Mouse (Mus musculus) cerebellum, adult 2 months (tissue): ENCODE results near the gene Zic2. TPM values are rescaled to one million over a fixed set of nuclear protein-coding genes. Genes with fewer than 3 reads are reported as not detected.

Source experiments
- DNase-seq, 2 experiments: peaks; one replicate each; pipeline ENCODE4 v3.0.0; 2021
- H3K27ac ChIP-seq: fragments of 200-500 bp; 2 replicates; pipeline ENCODE4 v1.5.1; 2012; ENCODE audit warnings: low read length, control low read depth, inconsistent platforms; ENCODE audit not compliant: insufficient read depth
- H3K27me3 ChIP-seq: fragments of 200-500 bp; 2 replicates; pipeline ENCODE4 v1.6.1; 2012; ENCODE audit warnings: inconsistent platforms, mild to moderate bottlenecking, low read length, moderate library complexity; ENCODE audit not compliant: control insufficient read depth, insufficient read depth
- H3K4me1 ChIP-seq: fragments of 200-500 bp; 2 replicates; pipeline ENCODE4 v1.6.1; 2011; ENCODE audit warnings: low read length; ENCODE audit not compliant: control insufficient read depth, insufficient read depth
- H3K4me3 ChIP-seq: fragments of 200-500 bp; replicated peaks from 2 replicates; pipeline ENCODE3; 2011; ENCODE audit warnings: mild to moderate bottlenecking, low read depth, low read length, control low read depth; ENCODE audit not compliant: insufficient read depth
- CTCF ChIP-seq: fragments of 200-500 bp; IDR thresholded peaks from 2 replicates; pipeline ENCODE4 v1.5.1; 2011; ENCODE audit warnings: low read depth, mild to moderate bottlenecking, control low read depth, low read length, moderate library complexity, borderline replicate concordance; ENCODE audit not compliant: insufficient read depth
- POLR2A ChIP-seq: fragments of 200-500 bp; IDR thresholded peaks from 2 replicates; pipeline ENCODE4 v1.6.1; 2011; ENCODE audit warnings: low read length, control low read depth, borderline replicate concordance; ENCODE audit not compliant: insufficient read depth
- WGBS: fragments of 180-500 bp; shearing (Covaris S2); methylation state at CpG from one replicate; pipeline ENCODE4 v1.1.7; 2018; 5-methylcytosine and 5-hydroxymethylcytosine counted together
- polyA plus RNA-seq: library from polyadenylated mRNA; depleted of rRNA; stranded (reverse); fragments of >200 nt; gene quantifications from 2 replicates; pipeline ENCODE4 v1.2.3, GENCODE M21; 2012

Gene Zic2
- polyA plus RNA-seq, 1 experiment = 157 TPM

DNA sequence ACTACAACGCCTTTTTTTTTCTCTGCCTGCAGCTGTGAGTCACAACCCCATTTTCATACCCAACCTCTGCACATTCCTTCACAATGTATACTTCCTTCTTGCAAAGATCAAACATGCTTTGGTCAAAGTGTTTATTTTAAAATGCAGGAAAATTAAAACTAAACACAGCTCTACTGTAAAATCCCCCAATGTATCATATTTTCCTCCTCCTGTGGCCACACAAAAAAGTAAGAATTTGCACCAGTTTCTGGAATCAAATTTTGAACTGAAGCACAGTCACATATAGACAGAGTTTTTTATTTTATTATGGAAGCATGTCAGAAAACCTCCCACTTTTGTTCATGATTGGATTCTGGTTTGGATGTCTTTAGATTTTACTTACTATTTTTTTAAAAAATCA lies 11.4 kb downstream of the Zic2 start:
- Histone ChIP-seq H3K27ac (peak overlapping the region; percentile 73; the same call in 1 of the 2 replicates), H3K4me3 (peak overlapping the region; percentile 70), H3K27me3 (no peaks in the 10 kb centered on the region), H3K4me1 (no peaks in the 10 kb centered on the region; the same call in 1 of the 2 replicates)
- 5% methylated on average over 1 of the region's 1 CpGs for WGBS
- no peak for DNase-seq
- TF ChIP-seq POLR2A (no peak), CTCF (no peak)

DNA sequence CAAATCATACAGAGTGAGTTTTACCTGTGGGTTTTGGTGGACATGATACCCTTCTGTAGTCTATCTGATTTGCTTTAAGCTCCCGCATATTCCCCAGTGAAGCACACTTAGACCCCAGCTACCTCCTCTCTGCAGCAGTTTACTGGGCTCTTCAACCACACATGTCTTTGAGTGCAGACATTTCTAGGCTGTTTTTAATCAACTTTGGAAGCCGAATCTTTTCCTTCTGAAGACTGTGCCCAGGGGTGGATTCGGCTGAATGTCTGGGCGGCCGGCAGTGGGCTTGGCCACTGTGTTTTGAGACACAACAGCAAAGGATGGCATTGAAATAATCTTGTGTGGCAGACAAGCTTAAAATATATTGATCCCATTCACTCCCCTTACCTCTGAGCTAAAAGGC lies 12.1 kb downstream of the Zic2 start:
- Histone ChIP-seq H3K27ac (peak overlapping the region; percentile 100), H3K27me3 (no peaks in the 10 kb centered on the region)
- WGBS = 9% methylated on average over 5 of the region's 5 CpGs

GRCm38 (mm10) chr14:122489041-122489440 lies 13.8 kb downstream of the Zic2 start:
- H3K4me1 ChIP-seq = no peaks in the 10 kb centered on the region; the same call in 1 of the 2 replicates
- WGBS = 2% methylated on average over 5 of the region's 5 CpGs
- TF ChIP-seq CTCF = no peak
- TF ChIP-seq POLR2A = no peak
- H3K27me3 ChIP-seq = no peaks in the 10 kb centered on the region
- peak overlapping the region; percentile 86; the same call in 1 of the 2 replicates for H3K27ac ChIP-seq
- peak in 1 of 2 experiments; percentile 63 for DNase-seq
- H3K4me3 ChIP-seq = peak overlapping the region; percentile 44

More for the DNA sequence above, 12.1 kb downstream of the Zic2 start:
- H3K4me3 ChIP-seq = peak overlapping the region; percentile 70
- no peaks in the 10 kb centered on the region; the same call in 1 of the 2 replicates for H3K4me1 ChIP-seq
- peak; percentile 53 to 69 for DNase-seq
- TF ChIP-seq POLR2A (no peak), CTCF (no peak)

DNA sequence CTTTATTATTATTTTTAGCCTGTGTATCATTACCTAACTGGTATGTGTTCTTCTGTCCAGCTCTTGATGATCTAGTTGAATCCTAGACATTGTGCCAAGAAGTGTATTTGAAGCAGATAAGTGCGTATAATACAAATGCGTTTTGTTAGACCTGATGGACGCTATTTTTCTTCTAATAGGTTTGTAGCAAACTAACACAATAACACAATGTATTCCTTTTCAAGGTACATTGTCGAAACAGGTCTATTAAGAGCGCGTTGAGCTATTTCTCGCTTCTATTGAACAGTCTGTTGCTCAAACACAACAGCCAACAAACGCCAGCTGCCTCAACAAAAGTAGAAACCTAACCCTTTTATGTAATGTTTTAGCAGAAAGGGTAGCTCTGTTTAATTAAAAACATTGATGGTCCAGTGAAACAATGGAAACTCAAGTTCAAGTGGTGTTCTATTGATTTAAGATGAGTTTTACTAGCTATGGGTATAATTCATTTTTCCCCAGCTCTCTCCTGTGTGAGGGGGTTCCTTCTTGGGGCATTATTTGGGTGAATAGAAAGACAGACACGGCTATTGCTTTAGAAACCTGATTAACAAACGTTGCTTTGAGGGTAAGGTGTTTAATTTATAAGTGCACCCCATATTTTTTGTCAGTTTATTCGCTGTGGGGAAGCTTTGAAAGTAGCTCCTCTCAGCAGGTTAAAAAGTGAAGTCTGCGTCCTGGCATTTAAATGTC lies 14.6 kb downstream of the Zic2 start:
- TF ChIP-seq POLR2A (no peak), CTCF (no peak)
- 3% methylated on average over 12 of the region's 12 CpGs for WGBS
- Histone ChIP-seq H3K4me1 (no peaks in the 10 kb centered on the region; the same call in 1 of the 2 replicates), H3K4me3 (peak overlapping the region; percentile 59), H3K27me3 (no peaks in the 10 kb centered on the region), H3K27ac (peak overlapping the region; percentile 98)
- DNase-seq = peak in 1 of 2 experiments; percentile 70

- Histone ChIP-seq H3K27me3 (no peaks in the 10 kb centered on the region), H3K4me1 (no peaks in the 10 kb centered on the region; the same call in 1 of the 2 replicates), H3K27ac (peak within 1 kb of the TSS; percentile 98), H3K4me3 (peak within 1 kb of the TSS; percentile 59)
- 2% methylated on average over 51 of the region's 51 CpGs for WGBS
- DNase-seq = peak; percentile 77 to 83
- TF ChIP-seq CTCF (no peak), POLR2A (peak; percentile 44; the same call in 1 of the 2 replicates)
These were observed 15.4 kb downstream of the Zic2 start, which contains the start of gene Gm10837 for GRCm38 (mm10) chr14:122490441-122491328. Gene Gm10837, plus strand, starts transcription at chr14:122490586.

DNA sequence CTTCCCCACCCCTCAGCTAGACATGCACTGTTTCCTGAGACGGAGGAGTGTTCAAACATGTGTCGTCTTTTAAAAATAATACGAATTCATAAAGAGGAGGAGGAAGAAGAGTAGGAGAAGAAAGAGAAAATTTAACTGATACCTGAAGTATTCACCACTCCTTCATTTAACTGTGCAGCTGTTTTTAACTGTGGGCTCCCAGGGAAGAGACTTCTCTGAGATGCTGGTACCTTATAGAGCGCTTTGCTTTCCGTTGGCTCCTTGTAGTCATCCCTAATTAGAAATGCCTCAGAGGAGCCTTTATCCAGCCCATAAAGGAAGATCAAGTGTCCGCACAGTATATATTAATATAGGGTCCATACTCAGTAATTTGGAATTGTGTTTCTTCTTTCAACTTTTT lies 16.3 kb downstream of the Zic2 start:
- DNase-seq = no peak
- H3K27ac ChIP-seq = no peak overlapping the region; the same call in 1 of the 2 replicates
- H3K4me3 ChIP-seq = no peak overlapping the region
- no peaks in the 10 kb centered on the region; the same call in 1 of the 2 replicates for H3K4me1 ChIP-seq
- 63% methylated on average over 6 of the region's 6 CpGs for WGBS
- no peak for TF ChIP-seq POLR2A
- no peak for TF ChIP-seq CTCF
- no peaks in the 10 kb centered on the region for H3K27me3 ChIP-seq

DNA sequence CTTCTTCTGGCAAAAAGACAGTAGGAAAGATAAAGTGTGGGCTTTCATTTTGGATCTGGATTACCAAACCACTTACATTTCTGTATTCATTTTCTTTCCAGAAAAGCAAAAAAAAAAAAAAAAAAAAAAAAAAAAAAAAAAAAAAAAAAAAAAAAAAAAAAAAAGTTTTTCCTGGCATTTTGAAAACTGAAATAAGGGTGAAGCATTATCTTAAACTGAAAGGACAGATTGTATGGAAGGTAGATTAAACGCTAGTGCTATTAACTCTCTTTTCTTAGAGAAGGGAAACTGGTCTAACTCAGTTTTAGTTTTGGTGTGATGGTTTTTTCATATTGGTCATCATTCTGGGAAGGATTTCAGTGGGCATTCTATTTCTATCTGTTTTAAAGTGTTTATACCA lies 16.8 kb downstream of the Zic2 start:
- H3K4me3 ChIP-seq = no peak overlapping the region
- no peak overlapping the region for H3K27ac ChIP-seq
- TF ChIP-seq POLR2A = no peak
- no peak for TF ChIP-seq CTCF
- DNase-seq = no peak
- H3K27me3 ChIP-seq = no peaks in the 10 kb centered on the region
- 55% methylated on average over 1 of the region's 1 CpGs for WGBS
- no peaks in the 10 kb centered on the region; the same call in 1 of the 2 replicates for H3K4me1 ChIP-seq
